Mouse (Mus musculus) CD4-positive naive resting alpha-beta T cell, adult 76 days (primary cell): ENCODE data around the gene Xrcc6. TPM values are rescaled to one million over a fixed set of nuclear protein-coding genes. Genes with fewer than 3 reads are reported as not detected.

Experiments used
- total RNA-seq: library from RNA; stranded (reverse); gene quantifications from one replicate; pipeline ENCODE4 v1.2.4, GENCODE M21; 2023

Xrcc6 gene
- 21.7 TPM for total RNA-seq

GRCm38 (mm10) chr15:81987646-81988045, at the start of gene Xrcc6:
TSS of gene Xrcc6 (plus strand) at chr15:81987835.

GRCm38 (mm10) chr15:81960171-81961077, 27.2 kb upstream of the Xrcc6 start, which contains the start of gene Pmm1:
TSS of gene Pmm1 (minus strand) at chr15:81960930.

GRCm38 (mm10) chr15:81980321-81980720, 7.3 kb upstream of the Xrcc6 start, which contains the start of gene 1700029P11Rik:
TSS of gene 1700029P11Rik (plus strand) at chr15:81980540.

GRCm38 (mm10) chr15:82033762-82034161, 46.1 kb downstream of the Xrcc6 start, which contains the start of gene Desi1:
TSS of gene Desi1 (minus strand) at chr15:82033862.

GRCm38 (mm10) chr15:82047080-82047883, 59.6 kb downstream of the Xrcc6 start, which contains the start of gene Snu13:
TSS of gene Snu13 (minus strand) at chr15:82047598.

GRCm38 (mm10) chr15:82058719-82059201, 71.1 kb downstream of the Xrcc6 start, which contains the start of gene 4930407I10Rik:
TSS of gene 4930407I10Rik (plus strand) at chr15:82059151.

GRCm38 (mm10) chr15:82069898-82070297, 82.3 kb downstream of the Xrcc6 start, which contains the start of gene Mei1:
TSS of gene Mei1 (plus strand) at chr15:82069996.

Other genes with a start within 250 kb of the Xrcc6 start
- gene Zc3h7b, start 242.8 kb upstream of the Xrcc6 start, total RNA-seq, result 19.0 TPM
- gene Rangap1, start 242.3 kb upstream of the Xrcc6 start, total RNA-seq, result 71.0 TPM
- 25.6 TPM for gene Tef, start 185.4 kb upstream of the Xrcc6 start, total RNA-seq
- gene Tob2, start 129.0 kb upstream of the Xrcc6 start, total RNA-seq, result 108 TPM
- gene Phf5a, start 115.9 kb upstream of the Xrcc6 start, total RNA-seq, result 51.6 TPM
- 156 TPM for gene Aco2, start 115.5 kb upstream of the Xrcc6 start, total RNA-seq
- gene Polr3h, start 61.6 kb upstream of the Xrcc6 start, total RNA-seq, result 11.5 TPM
- gene Csdc2, start 51.1 kb upstream of the Xrcc6 start, total RNA-seq, result not detected
- gene Pmm1, start 26.9 kb upstream of the Xrcc6 start, total RNA-seq, result 13.0 TPM
- not detected for gene 1700029P11Rik, start 7.3 kb upstream of the Xrcc6 start, total RNA-seq
- 18.6 TPM for gene Desi1, start 46.0 kb downstream of the Xrcc6 start, total RNA-seq
- gene Snu13, start 59.8 kb downstream of the Xrcc6 start, total RNA-seq, result 79.1 TPM
- not detected for gene 4930407I10Rik, start 71.3 kb downstream of the Xrcc6 start, total RNA-seq
- not detected for gene Mei1, start 82.2 kb downstream of the Xrcc6 start, total RNA-seq
- gene Ccdc134, start 140.1 kb downstream of the Xrcc6 start, total RNA-seq, result 33.6 TPM
- 239 TPM for gene Srebf2, start 159.3 kb downstream of the Xrcc6 start, total RNA-seq
- gene Shisa8, start 225.0 kb downstream of the Xrcc6 start, total RNA-seq, result 0.29 TPM
- 18.9 TPM for gene Tnfrsf13c, start 236.5 kb downstream of the Xrcc6 start, total RNA-seq